Mouse (Mus musculus) thymus, adult 2 months (tissue): ENCODE measurements around the gene Ptprd. TPM values are rescaled to one million over a fixed set of nuclear protein-coding genes. Genes with fewer than 3 reads are reported as not detected.
"Not testable (repeated sequence)": the region's sequence is repeated elsewhere in the genome, so short reads cannot be mapped to it uniquely, and the experiment has no call there.

Experiments used
- DNase-seq: peaks from one replicate; pipeline ENCODE4 v3.0.0; 2021
- H3K27ac ChIP-seq: fragments of 200-500 bp; 2 replicates; pipeline ENCODE4 v1.5.1; 2012; ENCODE audit warnings: low read length, control low read depth; ENCODE audit not compliant: control insufficient read depth, insufficient read depth
- H3K27me3 ChIP-seq: fragments of 200-500 bp; 2 replicates; pipeline ENCODE4 v1.6.1; 2012; ENCODE audit warnings: mild to moderate bottlenecking, low read length, moderate library complexity, mixed read lengths; ENCODE audit not compliant: control insufficient read depth, insufficient read depth
- H3K36me3 ChIP-seq: fragments of 200-500 bp; 2 replicates; pipeline ENCODE4 v1.6.1; 2012; ENCODE audit warnings: mild to moderate bottlenecking, low read length, moderate library complexity; ENCODE audit not compliant: control insufficient read depth, insufficient read depth
- H3K4me1 ChIP-seq: fragments of 200-500 bp; replicated peaks from 2 replicates; pipeline ENCODE4 v1.6.1; 2012; ENCODE audit warnings: low read length; ENCODE audit not compliant: control insufficient read depth, insufficient read depth
- H3K4me3 ChIP-seq: fragments of 200-500 bp; 2 replicates; pipeline ENCODE4 v1.5.1; 2012; ENCODE audit warnings: mild to moderate bottlenecking, low read length, control low read depth, moderate library complexity; ENCODE audit not compliant: control insufficient read depth, insufficient read depth
- CTCF ChIP-seq: fragments of 200-500 bp; IDR thresholded peaks from 2 replicates; pipeline ENCODE4 v1.5.1; 2012; ENCODE audit warnings: mild to moderate bottlenecking, control low read depth, low read length, moderate library complexity, borderline replicate concordance; ENCODE audit not compliant: control insufficient read depth, poor library complexity, insufficient read depth; ENCODE audit errors: extremely low read depth
- POLR2A ChIP-seq: fragments of 200-500 bp; IDR thresholded peaks from 2 replicates; pipeline ENCODE4 v1.6.1; 2012; ENCODE audit warnings: mild to moderate bottlenecking, low read length, control low read depth, moderate library complexity; ENCODE audit not compliant: control insufficient read depth, poor library complexity, insufficient read depth; ENCODE audit errors: extremely low read depth
- WGBS: fragments of 180-500 bp; shearing (Covaris S2); methylation state at CpG from one replicate; pipeline ENCODE4 v1.1.7; 2018; 5-methylcytosine and 5-hydroxymethylcytosine counted together
- polyA plus RNA-seq: library from polyadenylated mRNA; depleted of rRNA; stranded (reverse); fragments of >200 nt; gene quantifications from 2 replicates; pipeline ENCODE4 v1.2.3, GENCODE M21; 2012

Ptprd gene
- polyA plus RNA-seq, 1 experiment = 1.0 TPM

DNA sequence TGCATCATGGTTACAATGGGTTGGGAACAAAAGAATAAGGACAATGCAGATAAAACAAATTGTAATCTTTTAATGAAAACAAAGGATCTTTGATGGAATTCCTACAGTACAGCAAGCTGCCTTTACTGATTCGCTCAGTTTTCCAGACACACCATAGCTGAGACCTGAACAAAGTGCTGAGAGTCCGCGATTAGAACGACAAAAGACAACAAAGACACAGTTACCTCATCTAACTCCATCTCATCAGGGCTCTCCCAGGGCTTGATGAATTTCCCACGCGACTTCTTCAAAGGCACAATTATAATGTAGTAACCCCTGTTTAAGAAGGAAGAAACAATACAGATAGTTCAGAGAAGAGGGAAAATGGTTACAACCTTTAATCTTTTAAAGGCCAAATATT is 2140.0 kb downstream of the Ptprd start:
- Histone ChIP-seq H3K4me3 (no peak overlapping the region), H3K4me1 (no peaks in the 10 kb centered on the region), H3K36me3 (no peaks in the 10 kb centered on the region), H3K27ac (no peak overlapping the region), H3K27me3 (no peaks in the 10 kb centered on the region)
- WGBS = 97% methylated on average over 6 of the region's 6 CpGs
- no peak for DNase-seq
- TF ChIP-seq CTCF (no peak), POLR2A (no peak)

DNA sequence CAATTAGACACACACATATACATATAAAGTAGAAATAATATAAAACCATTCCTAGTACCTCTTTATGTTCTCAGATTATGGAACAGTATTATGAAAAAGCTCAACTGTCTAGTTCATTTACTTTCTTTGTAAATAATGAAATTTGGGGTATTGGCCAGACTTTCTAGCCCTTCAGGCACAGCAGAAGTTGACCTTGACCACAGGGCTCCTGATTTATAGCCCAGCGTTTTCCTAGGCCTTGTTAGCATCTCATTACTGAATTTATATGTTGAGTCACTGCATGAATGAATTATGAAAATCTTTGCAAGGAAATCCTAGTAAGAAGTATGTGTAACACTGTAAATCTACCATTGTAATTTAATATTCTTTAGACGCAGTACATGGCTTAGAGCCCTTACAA is 2154.9 kb downstream of the Ptprd start:
- Histone ChIP-seq H3K27ac (no peak overlapping the region), H3K36me3 (no peaks in the 10 kb centered on the region), H3K27me3 (no peaks in the 10 kb centered on the region), H3K4me3 (no peak overlapping the region), H3K4me1 (no peaks in the 10 kb centered on the region)
- no peak for DNase-seq
- 78% methylated on average over 2 of the region's 2 CpGs for WGBS
- TF ChIP-seq POLR2A = no peak
- no peak for TF ChIP-seq CTCF

DNA sequence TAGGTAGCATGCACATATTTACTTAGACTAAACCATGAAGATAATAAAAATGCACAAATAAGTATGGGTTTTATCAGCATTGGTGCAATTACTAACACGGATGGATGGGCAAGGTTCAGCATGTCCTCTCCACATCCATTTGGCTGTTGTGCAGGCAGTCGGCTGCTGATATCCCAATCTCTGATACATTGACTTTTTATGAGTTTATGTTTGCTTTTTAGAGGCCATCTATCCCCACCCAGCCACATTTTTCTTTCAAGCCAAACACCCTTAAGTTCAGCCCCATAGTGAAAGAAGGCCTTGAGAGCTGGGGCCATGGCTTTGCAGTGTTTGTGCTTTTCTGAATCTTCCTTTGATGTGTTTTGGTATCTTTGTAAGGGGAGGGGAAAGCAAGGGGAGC is 2166.1 kb downstream of the Ptprd start:
- Histone ChIP-seq H3K27me3 (no peaks in the 10 kb centered on the region), H3K27ac (no peak overlapping the region), H3K4me1 (no peaks in the 10 kb centered on the region), H3K4me3 (no peak overlapping the region), H3K36me3 (no peaks in the 10 kb centered on the region)
- TF ChIP-seq CTCF (no peak), POLR2A (no peak)
- 82% methylated on average over 2 of the region's 2 CpGs for WGBS
- DNase-seq = no peak

GRCm38 (mm10) chr4:76044802-76045201 is 2167.0 kb downstream of the Ptprd start:
- no peaks in the 10 kb centered on the region for H3K36me3 ChIP-seq
- H3K4me3 ChIP-seq = no peak overlapping the region
- WGBS = 85% methylated on average over 1 of the region's 1 CpGs
- H3K27me3 ChIP-seq = no peaks in the 10 kb centered on the region
- no peak overlapping the region for H3K27ac ChIP-seq
- DNase-seq = no peak
- H3K4me1 ChIP-seq = no peaks in the 10 kb centered on the region
- TF ChIP-seq POLR2A = no peak
- no peak for TF ChIP-seq CTCF

GRCm38 (mm10) chr4:76037178-76037577 is 2174.6 kb downstream of the Ptprd start:
- H3K4me1 ChIP-seq, H3K27me3 ChIP-seq, H3K27ac ChIP-seq, H3K36me3 ChIP-seq, DNase-seq, H3K4me3 ChIP-seq: not testable (repeated sequence)
- 85% methylated on average over 4 of the region's 4 CpGs for WGBS

DNA sequence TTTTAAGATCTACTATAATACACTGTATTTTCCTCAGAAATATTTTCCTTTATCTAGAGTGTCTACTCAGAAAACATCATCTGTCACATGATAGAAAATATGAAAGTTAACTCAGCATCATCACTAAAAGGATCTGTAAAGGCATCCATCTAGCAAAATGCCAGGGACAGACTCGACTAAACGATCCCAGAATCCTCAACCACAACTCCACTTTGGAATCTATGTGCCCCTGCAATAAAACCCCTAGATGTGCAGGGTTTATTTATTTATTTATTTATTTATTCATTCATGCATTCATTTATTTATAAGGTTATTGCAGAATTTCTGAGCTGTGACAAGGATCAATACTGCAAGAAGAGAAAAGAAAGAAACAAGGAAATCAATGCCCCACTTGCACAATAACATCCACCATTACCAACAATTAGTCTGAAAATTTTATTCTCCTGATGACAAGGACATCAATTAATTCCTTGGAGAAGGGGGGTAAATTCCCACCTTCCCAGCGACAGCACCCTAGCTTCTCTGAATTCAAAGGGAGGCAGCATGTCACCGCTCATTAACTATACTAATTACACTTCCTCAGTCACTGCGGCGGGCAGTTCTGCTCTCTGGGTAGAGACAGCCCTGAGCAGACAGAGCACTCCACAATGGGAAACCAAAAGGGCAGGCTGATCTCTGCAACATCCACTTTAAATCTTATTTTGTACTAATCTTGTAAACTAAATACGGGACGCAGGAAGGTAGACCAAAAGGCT is 2186.0 kb downstream of the Ptprd start:
- no peak for TF ChIP-seq POLR2A
- no peak for TF ChIP-seq CTCF
- no peak for DNase-seq
- WGBS = 90% methylated on average over 8 of the region's 8 CpGs
- no peaks in the 10 kb centered on the region for H3K27me3 ChIP-seq
- no peak overlapping the region for H3K27ac ChIP-seq
- no peaks in the 10 kb centered on the region for H3K36me3 ChIP-seq
- H3K4me3 ChIP-seq = no peak overlapping the region
- no peaks in the 10 kb centered on the region for H3K4me1 ChIP-seq

DNA sequence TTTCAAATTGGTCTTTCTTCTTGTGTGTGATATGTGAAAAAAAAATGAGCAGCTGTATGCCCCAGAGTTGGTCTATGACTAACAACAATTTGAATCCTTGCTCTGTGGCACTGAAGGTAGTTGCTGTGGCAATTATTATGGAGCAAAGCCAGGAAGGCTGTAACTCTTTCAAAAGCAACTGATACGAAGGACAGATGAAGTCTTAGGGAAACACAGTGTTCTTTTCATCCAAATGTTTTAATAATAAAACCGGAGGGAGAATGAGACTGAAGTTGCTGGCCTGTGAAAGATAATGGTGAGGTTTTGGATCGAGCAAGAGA is 2187.3 kb downstream of the Ptprd start:
- H3K4me1 ChIP-seq = no peaks in the 10 kb centered on the region
- H3K27ac ChIP-seq = no peak overlapping the region
- H3K4me3 ChIP-seq = no peak overlapping the region
- TF ChIP-seq POLR2A (no peak), CTCF (no peak)
- H3K27me3 ChIP-seq = no peaks in the 10 kb centered on the region
- no peak for DNase-seq
- WGBS = 82% methylated on average over 3 of the region's 3 CpGs
- no peaks in the 10 kb centered on the region for H3K36me3 ChIP-seq
